Mouse (Mus musculus) kidney, postnatal 4 days (tissue): ENCODE measurements around the gene Gtdc1.

ENCODE experiments used
- DNase-seq, 2 experiments: peaks; one replicate each; pipeline ENCODE4 v3.0.0; 2021; ENCODE audit warnings: mixed read lengths in 2 of 2

Gtdc1 gene

DNA sequence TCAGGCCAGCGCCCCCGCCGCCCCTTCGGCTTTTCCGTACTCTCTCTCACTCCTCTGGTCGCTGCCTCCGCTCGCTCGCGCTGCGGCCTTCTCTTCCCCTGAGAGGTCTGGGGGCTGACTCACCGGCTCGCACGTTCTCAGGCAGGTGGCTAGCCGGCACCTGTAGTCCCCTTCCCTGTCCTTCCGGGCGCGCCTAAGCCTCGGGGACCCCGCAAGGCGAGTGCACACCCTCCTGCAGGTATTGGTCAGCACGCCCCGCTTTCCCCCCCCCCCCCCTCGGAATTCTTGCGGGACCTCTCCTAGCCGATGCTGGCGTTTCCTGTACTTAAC, at the start of gene Gtdc1:
TSS of gene Gtdc1 (minus strand) at position 176 of the 330 bp plus-strand sequence.
- DNase-seq, result no peak

DNA sequence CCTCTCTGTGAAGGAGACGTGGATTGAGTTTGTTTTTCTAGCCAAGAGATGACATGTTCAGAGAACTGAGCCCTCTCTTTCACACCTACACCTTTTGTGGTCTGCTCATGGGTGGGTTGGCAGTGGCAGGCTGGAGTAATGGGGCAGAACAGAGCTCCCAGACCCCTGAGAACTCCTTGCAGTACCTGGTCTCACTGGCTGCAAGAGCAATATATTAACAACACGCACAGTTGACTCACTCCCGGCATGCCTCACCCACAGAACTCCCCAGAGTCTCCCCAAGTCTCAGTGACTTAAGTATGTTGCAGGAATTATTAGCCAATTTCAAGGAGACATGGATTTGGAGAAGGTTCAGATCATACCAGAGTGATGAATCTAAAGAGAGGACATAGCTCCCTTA, 49.6 kb upstream of the Gtdc1 start:
- DNase-seq, result peak; percentile 21 to 35

DNA sequence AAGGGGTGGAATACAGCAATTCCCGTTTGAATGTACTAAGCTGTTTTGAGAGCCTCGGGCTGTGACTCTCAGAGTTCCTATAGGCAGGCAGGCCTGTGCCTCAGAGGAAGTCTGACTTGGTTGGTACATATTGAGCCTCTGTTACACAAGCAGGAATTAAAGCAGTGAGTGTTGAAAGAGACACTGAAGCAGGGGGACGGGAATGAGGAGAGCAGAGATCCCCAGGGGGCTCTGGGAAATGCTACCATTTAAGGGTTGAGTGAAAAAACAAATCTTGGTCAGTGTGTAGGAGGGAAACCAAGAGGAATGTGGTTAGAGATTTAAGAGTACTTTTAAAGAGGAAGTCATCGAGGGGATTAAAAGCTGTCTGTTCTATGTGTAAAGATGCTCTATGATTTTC, 49.0 kb upstream of the Gtdc1 start:
- DNase-seq, result peak; percentile 20 to 49

DNA sequence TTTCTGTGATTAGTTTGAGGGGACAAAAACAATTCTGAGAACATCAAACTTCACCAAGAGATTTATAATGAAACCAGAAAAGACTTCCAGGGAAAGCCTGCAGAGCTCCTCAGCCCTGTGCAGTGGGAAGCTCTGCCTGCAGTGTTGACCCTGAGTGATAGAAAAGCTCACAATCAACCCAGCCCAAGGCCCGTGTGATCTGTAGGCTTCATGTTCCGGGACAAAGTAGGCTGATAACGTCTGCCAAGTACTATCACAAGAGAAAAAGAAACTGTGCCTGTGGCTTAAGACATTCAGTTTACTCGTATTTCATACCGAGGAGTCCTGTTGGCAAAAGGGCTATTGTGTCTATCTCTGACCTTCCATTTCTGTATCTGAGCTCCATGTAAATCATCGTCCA, 46.4 kb upstream of the Gtdc1 start:
- DNase-seq, result no peak

DNA sequence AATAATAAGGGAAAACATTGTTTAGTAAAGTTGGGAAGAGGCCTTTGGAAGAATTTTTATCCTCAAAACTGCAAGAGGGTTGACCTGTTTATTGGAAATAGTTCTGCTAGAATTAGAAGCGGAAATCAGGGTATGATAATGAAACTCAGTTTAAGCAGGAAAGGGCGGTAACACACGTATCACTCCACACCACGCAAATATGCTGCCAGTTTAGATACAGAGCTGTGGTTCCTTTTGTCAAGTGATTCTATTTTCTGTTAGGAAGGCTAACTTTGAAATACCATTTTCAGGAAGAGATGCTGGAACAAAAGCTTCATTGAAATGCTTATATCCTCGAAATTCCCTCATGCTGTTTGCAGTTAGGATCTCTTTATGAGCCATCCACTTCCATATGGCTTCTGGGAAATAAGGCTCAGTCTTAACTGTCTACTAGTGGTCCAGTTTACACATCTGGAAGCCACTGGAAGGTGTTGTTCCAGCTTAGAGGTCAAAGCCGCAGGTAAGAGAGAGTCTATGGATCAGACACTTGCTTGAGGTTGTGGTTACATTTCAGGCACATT, 42.7 kb upstream of the Gtdc1 start:
- DNase-seq, result no peak

DNA sequence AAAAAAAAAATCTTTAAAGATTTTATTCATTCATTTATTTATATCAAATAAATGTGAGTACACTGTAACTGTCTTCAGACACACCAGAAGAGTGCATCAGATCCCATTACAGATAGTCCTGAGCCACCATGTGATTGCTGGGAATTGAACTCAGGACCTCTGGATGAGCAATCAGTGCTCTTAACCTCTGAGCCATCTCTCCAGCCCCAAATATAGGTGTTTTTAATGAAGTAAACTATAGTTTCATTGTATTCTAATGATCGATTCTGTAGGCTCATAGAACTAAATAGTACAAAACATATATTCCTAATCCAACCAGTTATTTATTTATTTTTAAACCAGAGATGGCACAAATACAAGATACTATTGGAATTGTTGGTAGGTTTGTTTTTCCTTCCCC, 42.2 kb upstream of the Gtdc1 start:
- DNase-seq, result no peak

DNA sequence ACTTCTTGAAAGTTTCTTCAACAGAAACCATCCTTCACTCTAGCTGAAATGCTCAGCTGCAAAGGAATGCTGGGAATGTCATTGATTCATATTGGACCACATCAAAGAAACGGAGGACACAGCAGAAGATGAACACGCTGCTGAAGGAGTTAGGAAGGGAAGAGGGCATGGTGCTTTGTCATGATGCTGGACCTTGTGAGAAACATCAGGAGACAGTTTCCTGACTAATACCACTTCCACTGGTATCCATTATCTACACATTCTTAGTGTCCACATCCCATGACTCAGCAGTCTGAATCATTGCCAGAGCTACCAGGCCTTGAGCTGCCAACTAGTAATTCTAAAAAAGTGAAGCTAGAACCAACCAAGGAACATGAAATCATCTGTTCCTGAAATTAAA, 41.8 kb upstream of the Gtdc1 start:
- DNase-seq, result no peak

DNA sequence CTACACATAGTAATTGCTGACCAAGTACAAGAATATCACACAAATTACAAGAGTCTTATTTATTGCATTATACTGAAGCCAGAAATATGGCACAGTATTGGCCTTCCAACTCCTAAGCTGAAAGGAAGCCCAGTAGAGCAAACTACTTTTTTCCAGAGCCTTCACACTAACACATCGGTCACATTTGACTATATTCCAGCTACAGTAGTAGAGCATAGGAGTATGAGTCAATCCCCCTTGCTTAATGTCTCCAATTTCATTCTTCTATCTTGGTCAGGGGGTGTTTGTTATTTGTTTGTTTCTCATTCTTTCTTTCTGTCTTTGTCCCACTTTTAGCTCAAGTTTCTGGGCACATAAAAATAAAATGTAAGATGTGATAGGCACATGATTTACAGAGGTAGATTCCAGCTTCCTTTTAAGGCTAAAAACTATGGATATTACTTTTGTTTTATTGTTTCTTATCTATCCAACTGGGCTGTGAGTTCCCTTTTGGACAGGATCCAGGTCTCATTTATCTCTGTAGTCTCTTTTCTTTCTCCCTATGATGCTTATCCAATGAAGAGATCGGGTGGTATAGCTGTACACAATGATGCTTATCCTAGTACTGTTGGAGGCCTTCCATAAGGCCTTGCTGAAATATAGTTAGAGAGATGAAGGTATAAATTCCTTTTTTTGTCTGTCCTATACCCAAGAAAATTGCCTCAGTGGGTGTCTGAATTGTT, 38.5 kb upstream of the Gtdc1 start:
- DNase-seq, result no peak

DNA sequence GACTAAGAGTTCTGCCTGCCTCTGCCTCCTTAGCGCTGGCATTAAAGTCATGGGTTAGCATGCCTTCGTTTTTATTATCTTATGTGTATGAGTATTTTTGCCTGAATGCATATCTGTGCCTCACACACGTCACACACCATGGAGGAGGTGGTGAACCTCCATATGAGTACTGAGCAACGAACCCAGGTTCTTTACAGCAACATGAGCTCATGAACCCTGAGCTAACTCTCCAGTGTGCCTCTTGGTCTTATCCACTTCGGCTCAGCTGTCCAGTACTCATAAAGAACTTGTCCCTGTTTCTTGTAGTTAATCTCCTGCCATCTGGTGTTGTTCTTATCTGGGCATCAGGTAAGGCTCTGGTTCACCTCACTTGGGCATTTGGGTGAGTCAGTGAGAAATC, 35.2 kb upstream of the Gtdc1 start:
- no peak for DNase-seq

DNA sequence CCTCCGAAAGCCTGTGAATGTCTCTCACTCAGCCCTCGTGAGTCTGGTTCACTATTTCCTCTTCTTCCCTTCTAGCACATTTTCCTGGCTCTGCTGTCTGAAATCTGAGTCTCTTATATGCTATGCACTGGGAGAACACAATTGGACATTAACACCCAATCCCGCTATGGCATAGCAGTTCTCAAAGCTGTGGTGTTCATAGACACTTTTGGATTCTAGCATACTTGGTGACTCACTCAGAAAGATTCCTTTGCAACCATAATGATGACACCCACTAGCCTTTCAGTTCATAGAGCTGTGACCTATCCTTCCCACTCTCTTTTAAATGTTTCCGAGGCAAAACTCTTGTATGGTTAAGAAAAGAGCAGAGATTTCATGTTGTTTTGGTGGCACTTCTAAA, 33.7 kb upstream of the Gtdc1 start:
- DNase-seq, result no peak

DNA sequence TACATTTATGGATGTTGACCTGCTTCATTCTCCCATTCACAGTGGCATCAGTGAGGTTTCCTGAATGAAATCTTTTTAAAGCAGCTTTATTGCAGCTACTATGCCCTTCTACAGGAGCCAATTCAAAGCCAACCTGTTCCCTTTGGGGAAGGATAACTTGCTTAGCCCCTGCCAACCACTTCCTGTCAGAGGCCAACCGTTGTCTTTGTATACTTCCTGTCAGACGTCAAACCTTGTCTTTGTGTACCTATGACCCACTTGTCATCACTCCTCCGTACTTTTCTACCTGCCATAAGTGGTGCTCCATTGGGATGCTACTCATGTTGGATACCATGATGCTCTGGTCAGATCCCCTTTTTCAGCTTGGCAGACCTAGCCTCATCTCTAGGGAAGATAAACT, 33.1 kb upstream of the Gtdc1 start:
- DNase-seq, result no peak

DNA sequence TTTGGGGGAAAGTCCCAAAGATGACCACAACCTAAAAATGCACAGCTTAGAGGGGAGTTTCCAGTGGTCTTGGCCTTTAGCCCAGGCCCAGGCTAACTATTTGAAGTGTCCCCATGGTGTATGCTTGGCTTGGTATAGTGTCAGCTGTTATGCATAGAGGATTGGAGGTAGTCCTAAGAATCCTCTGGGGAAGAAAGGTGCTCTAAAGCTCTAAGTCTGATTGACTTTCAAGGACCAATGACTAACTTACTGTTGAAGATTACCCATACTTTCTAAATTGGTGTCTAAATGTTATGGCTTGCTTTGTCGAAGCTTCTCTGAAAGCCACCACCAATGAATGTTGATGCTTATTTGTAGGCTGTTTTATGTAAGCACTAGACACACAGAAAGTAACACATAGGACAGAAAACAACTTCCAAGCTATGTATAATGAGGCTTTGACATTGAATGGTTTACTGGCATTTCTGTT, 29.9 kb upstream of the Gtdc1 start:
- DNase-seq, result no peak

DNA sequence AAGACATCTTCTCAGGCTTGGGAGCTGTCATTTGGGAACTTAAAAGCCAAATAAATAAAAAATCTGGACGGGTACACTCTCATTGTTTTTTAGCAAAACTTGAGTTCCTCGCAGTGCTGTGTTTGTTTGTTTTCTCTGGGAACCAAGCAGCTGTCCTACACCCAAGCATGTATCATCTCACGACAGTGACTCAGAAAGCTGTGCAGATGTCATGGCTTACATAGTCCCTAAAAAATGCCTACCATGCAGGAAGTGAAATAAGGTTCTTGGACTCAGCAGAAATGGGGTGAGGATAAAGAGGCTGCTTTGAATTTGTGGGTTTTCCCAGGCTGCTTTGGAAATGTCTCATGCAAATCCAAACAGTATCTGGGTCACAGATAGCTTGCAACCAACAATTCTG, 28.8 kb upstream of the Gtdc1 start:
- no peak for DNase-seq

DNA sequence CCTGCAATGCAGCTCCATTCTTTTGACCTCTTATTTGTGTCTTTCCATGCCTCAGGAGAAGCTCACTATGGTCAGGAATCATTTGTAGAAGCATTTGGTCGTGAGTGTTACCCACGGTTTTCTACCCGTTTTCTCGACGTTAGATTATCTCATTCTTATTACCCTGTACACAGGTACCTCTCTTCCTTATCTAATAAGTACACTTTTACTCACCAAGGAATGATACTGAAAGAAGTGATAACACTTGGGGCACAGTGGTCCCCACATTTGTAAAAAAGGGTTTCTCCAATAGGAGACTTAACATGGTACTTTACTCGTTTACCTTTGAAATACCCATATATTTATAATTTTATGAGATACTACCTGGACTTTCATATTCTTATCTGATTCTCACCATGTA, 28.0 kb upstream of the Gtdc1 start:
- no peak for DNase-seq

DNA sequence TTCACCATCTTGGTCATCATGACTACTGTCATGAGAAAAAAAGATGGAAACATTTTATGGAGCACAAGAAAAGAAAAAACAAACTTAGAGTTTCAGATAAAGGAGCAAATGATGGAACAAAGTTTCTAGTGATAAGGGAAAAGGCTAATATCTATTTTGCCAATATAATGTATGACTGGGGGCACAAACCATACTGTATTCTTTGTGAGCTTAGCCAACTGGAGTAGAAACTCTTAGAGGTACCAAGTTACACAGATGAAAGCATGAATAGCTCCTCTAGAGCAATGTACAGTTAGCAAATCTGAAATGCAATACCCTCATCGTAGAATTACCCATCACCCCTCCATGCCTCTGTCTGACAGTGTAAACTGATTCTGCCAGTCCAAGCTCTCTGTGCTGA, 26.7 kb upstream of the Gtdc1 start:
- no peak for DNase-seq

DNA sequence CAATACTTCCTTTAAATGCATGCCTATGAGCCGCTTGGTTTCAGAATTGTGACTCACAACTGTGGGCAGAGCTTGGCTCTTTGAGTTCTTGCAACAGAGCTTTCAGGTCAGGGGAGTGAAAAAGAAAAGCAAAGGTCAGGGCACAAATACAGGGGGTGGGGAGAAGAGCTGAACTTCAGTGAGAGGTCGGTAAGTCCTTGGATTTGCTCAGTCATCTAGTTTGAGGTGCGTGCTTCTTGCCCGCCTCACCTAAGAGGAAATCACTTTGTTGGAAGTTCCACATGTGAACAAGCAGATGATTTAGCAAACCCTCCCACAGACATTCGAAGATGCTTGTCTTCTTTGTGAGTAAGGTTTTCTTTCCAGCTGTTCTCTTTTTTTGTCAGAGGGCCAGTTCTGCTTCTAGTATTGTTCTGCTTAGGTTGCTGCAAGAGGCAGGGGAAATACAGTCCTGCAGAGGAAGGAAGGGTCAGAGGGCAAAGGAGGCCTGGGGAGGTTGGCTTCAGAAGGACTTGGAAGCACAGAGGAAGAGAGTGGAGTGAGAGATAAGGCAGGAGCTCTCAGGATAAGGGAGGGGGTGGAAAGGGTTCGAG, 25.5 kb upstream of the Gtdc1 start:
- DNase-seq, result peak in 1 of 2 experiments; percentile 17

DNA sequence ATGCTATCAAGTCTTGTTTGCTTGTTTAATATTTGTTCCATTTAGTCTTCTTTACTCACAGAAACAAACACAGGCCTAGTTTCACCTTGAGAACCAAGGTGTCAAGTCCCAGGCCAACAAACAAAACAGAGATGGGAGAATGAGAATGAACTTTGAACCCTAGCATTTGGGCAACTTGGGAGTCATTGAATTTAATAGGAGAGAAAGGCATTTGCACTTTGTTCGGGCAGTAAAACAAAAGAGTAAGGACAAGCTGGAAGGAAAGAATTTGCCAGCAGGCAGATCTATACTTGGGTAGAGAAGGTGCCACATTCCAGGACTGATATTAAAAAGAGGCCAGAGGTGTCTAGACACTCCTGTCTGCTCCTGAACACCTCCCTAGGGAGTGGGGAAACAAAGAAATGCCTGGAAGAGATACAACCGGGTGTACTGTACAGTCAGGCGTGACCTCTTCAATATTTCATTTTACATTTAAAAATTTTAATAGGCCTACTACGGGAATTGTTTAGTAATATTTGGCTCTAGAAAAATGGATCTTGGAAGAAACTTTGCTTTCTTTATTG, 24.3 kb upstream of the Gtdc1 start:
- no peak for DNase-seq

DNA sequence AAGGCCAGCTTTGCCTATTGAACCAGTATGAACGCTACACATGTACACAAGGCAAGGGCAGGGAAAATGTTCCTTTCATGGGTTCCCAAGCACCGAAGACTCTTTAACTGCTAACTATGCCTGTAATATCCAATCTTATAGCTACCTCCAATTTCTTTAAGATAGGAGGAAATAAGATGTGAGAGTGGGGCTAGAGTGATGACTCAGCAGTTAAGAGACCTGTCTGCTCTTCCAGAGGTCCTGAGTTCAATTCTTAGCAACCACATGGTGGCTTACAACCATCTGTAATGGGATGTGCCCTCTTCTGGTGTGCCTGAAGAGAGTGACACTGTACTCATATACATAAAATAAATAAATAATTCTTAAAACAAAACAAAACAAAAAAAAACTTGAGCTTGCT, 17.2 kb upstream of the Gtdc1 start:
- no peak for DNase-seq

DNA sequence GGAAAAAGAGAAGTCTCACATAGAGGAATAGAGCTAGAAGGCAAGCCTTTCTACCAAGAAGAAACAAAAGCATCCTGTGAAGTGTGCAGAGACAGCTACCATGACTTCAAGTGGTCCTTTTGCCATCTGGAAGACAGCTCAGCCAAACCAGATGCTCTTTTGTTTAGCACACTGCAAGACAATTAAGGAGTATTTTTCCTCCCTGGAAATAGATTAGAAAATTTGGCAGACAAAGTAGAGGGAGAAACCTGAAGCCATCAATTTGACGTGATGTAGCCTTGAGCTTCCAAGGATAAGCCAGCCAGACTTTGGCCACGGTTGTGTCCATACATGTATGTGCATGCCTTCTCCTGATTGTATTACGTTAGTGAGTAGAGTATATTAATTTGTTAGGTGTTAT, 3.5 kb upstream of the Gtdc1 start:
- no peak for DNase-seq

DNA sequence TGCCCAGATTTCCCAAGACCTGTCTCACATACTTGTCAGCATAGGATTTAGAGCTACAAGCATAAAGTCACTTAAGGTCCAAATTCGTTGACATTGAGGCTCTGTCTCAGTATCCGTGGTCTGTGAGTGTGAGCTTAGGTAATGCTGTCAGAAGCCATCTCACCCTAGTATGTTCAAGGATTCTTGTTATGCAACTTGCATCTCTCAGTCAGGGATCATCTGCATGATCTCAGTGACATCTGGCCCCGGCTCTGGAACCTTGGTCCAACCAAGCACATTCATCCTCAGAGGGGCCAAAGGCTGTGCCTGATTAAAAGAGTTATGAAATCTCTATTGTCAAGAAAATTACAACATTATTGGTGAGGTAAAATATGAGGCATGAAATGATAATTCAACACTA, 1.2 kb upstream of the Gtdc1 start:
- DNase-seq, result peak in 1 of 2 experiments; percentile 7

DNA sequence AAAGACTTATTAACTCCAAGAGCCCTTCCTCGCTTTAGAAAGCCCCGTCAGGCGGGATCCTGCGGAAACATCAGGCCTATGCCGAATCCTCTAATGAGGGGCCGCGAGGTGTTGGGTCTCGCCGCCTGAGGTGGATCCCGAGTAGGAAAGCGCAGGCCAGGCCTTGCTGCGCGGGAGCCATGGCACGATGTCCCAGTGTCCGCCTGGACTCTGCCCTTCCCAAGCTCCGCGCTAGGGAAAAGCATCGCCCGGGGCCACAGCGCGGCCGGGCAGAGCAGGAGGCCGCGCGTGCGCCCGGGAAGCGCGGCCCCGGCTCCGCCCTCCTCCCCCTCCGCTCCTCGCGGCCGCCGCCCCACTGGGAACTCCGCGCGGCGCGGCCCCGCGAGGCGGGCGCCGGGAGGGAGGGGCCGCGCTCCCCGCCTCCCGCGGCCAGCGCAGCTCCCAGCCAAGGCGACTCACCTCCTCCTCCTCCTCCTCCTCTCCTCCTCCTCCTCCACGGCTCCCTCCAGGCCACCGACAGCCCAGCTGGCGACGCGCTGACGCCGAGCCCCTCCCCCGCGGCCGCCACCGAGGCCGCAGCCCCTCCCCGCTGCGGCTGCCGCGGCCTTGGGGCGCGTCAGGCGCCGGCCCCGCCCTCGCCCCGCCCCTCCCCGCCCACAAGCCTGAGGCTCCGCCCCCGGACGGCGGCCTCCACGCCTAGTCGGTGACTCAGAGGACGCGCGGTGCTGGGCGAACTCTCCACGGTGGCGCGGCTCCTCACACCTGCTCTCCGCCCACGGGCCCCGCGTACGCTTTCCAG, 575 bp downstream of the Gtdc1 start:
- DNase-seq, result peak; percentile 90 to 95

DNA sequence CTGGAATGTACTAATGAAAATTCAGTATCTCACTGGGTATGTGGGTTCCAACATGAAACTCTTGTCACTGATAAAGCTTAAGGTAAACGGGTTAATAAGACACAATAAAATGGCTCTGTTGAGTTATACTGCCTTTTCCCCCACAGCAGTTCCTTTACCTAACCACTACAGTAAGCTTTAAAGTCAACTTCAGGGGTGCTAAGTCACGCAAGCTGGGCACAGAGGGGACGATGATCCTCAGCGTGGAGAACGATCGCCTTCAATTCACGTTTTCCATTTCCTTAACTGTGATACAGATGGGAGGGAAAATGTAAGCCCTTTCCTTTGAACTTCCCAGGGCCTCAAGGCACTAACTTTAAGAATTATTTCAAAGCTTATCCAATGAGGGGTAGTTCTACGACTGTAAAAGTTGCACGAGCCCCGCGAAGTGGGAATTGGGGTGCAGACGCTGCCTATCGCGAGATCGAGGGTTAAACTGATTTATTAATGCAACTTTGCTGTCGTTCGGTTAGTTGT, 1.2 kb downstream of the Gtdc1 start:
- no peak for DNase-seq

DNA sequence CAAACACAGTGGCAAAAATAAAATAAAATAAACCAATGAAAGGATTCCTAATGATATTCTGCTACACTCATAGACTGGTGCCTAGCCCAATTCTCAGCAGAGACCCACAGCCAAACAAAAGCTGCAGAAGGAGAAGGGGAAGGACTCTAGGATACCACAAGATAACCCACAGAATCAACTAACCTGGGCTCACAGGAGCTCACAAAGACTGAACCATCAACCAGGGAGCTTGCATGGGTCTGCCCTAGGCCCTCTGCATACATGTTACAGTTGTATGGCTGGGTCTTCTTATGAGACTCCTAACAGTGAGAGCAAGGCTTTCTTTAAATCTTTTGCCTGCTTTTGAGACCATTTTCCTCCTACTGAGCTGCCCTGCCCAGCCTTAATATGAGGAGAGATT, 2.8 kb downstream of the Gtdc1 start:
- DNase-seq, result no peak
